Mouse (Mus musculus) small intestine, adult 2 months (tissue): ENCODE measurements around the gene Tm9sf2.

Experiments
- CTCF ChIP-seq: fragments of 200-500 bp; IDR thresholded peaks from 2 replicates; pipeline ENCODE4 v1.5.1; 2012; ENCODE audit warnings: low read depth, mild to moderate bottlenecking, control low read depth, inconsistent platforms, low read length, moderate library complexity, mixed read lengths; ENCODE audit not compliant: insufficient replicate concordance, insufficient read length; ENCODE audit errors: extremely low read depth
- POLR2A ChIP-seq: fragments of 200-500 bp; IDR thresholded peaks from 2 replicates; pipeline ENCODE4 v1.6.1; 2012; ENCODE audit warnings: low read depth, mild to moderate bottlenecking, control low read depth, inconsistent platforms, low read length, moderate library complexity

DNA sequence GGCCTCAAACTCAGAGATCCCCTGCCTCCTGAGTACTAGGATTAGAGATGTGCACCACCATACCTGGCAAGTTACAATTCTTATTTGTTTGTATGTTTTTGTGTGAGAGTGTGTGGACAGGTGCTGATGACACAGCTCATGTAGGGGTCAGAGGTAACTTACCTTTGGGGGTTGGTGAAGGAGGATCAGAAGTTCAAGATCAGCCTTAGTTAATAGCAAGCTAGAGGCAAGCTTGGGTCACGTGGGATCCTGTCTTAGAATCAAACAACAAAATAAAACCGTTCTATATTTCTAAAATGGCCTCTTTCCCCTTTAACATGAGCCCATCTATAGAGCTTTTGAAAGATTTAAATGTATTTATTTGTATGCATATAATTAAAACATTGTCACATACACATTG, 83.7 kb downstream of the Tm9sf2 start:
- no peak for TF ChIP-seq CTCF
- no peak for TF ChIP-seq POLR2A
